Mouse (Mus musculus): ENCODE data around the gene Ugt3a1. TPM values are rescaled to one million over a fixed set of nuclear protein-coding genes. Genes with fewer than 3 reads are reported as not detected.
"Not testable (repeated sequence)": the region's sequence is repeated elsewhere in the genome, so short reads cannot be mapped to it uniquely, and the experiment has no call there.

Gene Ugt3a1
- not detected for polyA plus RNA-seq (2017; shearing (Covaris generic))

GRCm38 (mm10) chr15:9276838-9277295, at the start of gene Ugt3a1:
Ugt3a1 (plus strand) TSS chr15:9276888.
- no peak for ATAC-seq

GRCm38 (mm10) chr15:9230917-9231316, 45.8 kb upstream of the Ugt3a1 start:
- not testable (repeated sequence) for ATAC-seq

GRCm38 (mm10) chr15:9246345-9246744, 30.3 kb upstream of the Ugt3a1 start:
- no peak for ATAC-seq

- ATAC-seq: no peak
Observed at GRCm38 (mm10) chr15:9252891-9253290, 23.8 kb upstream of the Ugt3a1 start.

GRCm38 (mm10) chr15:9260621-9261020, 16.1 kb upstream of the Ugt3a1 start:
- no peak for ATAC-seq

- no peak for ATAC-seq
Observed at GRCm38 (mm10) chr15:9271876-9272275, 4.8 kb upstream of the Ugt3a1 start.

GRCm38 (mm10) chr15:9279026-9279425, 2.3 kb downstream of the Ugt3a1 start:
- ATAC-seq: no peak

GRCm38 (mm10) chr15:9279596-9279995, 2.9 kb downstream of the Ugt3a1 start:
- no peak for ATAC-seq

GRCm38 (mm10) chr15:9283165-9283564, 6.5 kb downstream of the Ugt3a1 start:
- ATAC-seq: no peak

GRCm38 (mm10) chr15:9289660-9290059, 13.0 kb downstream of the Ugt3a1 start:
- ATAC-seq: no peak

GRCm38 (mm10) chr15:9305978-9306692, 29.4 kb downstream of the Ugt3a1 start:
- ATAC-seq: no peak

GRCm38 (mm10) chr15:9334596-9334995, 57.9 kb downstream of the Ugt3a1 start:
- no peak for ATAC-seq

GRCm38 (mm10) chr15:9335341-9335740, 58.7 kb downstream of the Ugt3a1 start, which contains the start of gene Ugt3a2:
Ugt3a2 (plus strand) TSS chr15:9335550.
- no peak for ATAC-seq

- no peak for ATAC-seq
Observed at GRCm38 (mm10) chr15:9336616-9337015, 59.9 kb downstream of the Ugt3a1 start.

GRCm38 (mm10) chr15:9337021-9337420, 60.3 kb downstream of the Ugt3a1 start:
- ATAC-seq: no peak

- ATAC-seq: no peak
Observed at GRCm38 (mm10) chr15:9348739-9349138, 72.1 kb downstream of the Ugt3a1 start.

- no peak for ATAC-seq
Observed at GRCm38 (mm10) chr15:9362801-9363200, 86.1 kb downstream of the Ugt3a1 start.

Other genes with a start within 250 kb of the Ugt3a1 start
- 1 to 10 TPM; 3.7 to 6.0 TPM for gene Nadk2, start 205.6 kb upstream of the Ugt3a1 start, polyA plus RNA-seq (2017; shearing (Covaris generic))
- gene Lmbrd2, start 136.3 kb upstream of the Ugt3a1 start, polyA plus RNA-seq (2017; shearing (Covaris generic)): 1 to 10 TPM; 4.2 to 4.9 TPM
- 1 to 10 TPM; 4.4 to 7.8 TPM for gene Skp2, start 121.5 kb upstream of the Ugt3a1 start, polyA plus RNA-seq (2017; shearing (Covaris generic))
- gene Ugt3a2, start 58.7 kb downstream of the Ugt3a1 start, polyA plus RNA-seq (2017; shearing (Covaris generic)): under 1 TPM in 1 of 2 experiments, not detected in 1; 0.31 TPM
- 1 to 10 TPM; 5.9 to 6.3 TPM for gene Capsl, start 159.1 kb downstream of the Ugt3a1 start, polyA plus RNA-seq (2017; shearing (Covaris generic))